Mouse (Mus musculus) stomach, postnatal 0 days (tissue): ENCODE measurements around the gene Ptprt. TPM values are rescaled to one million over a fixed set of nuclear protein-coding genes. Genes with fewer than 3 reads are reported as not detected.

Experiments used
- ATAC-seq: fragments of 200-750 bp; cut with Nextera tagmentation; 2 replicates; pipeline ENCODE4 v1.8.0; 2017; ENCODE audit not compliant: low FRiP score, low TSS enrichment
- DNase-seq: peaks from one replicate; pipeline ENCODE4 v3.0.0-alpha.2; 2016; ENCODE audit warnings: low spot score
- H3K27ac ChIP-seq: fragments of 300-500 bp; sonication (generic); replicated peaks from 2 replicates; pipeline ENCODE4 v1.5.1; 2014; ENCODE audit warnings: mild to moderate bottlenecking, control low read depth
- H3K27me3 ChIP-seq: fragments of 300-500 bp; sonication (generic); 2 replicates; pipeline ENCODE4 v1.6.1; 2014; ENCODE audit warnings: low read length; ENCODE audit not compliant: control insufficient read depth, insufficient read depth
- H3K36me3 ChIP-seq: fragments of 300-500 bp; sonication (generic); 2 replicates; pipeline ENCODE4 v1.6.1; 2014; ENCODE audit warnings: low read length, mixed read lengths; ENCODE audit not compliant: control insufficient read depth, insufficient read depth
- H3K4me1 ChIP-seq: fragments of 300-500 bp; sonication (generic); replicated peaks from 2 replicates; pipeline ENCODE4 v1.6.1; 2014; ENCODE audit warnings: antibody characterized with exemption; ENCODE audit not compliant: control insufficient read depth, insufficient read depth
- H3K4me2 ChIP-seq: fragments of 300-500 bp; sonication (generic); replicated peaks from 2 replicates; pipeline ENCODE4 v1.6.1; 2014; ENCODE audit warnings: low read depth, mild to moderate bottlenecking, control low read depth, moderate library complexity
- H3K4me3 ChIP-seq: fragments of 300-500 bp; sonication (generic); 2 replicates; pipeline ENCODE4 v1.5.1; 2014; ENCODE audit warnings: low read depth, low read length, control low read depth
- H3K9ac ChIP-seq: fragments of 300-500 bp; sonication (generic); 2 replicates; pipeline ENCODE4 v1.6.1; 2014; ENCODE audit warnings: mild to moderate bottlenecking, low read length, control low read depth, mixed read lengths
- H3K9me3 ChIP-seq: fragments of 300-500 bp; sonication (generic); 2 replicates; pipeline ENCODE4 v1.6.1; 2016; ENCODE audit warnings: low read length; ENCODE audit not compliant: control insufficient read depth
- CTCF ChIP-seq: IDR thresholded peaks from 2 replicates; pipeline ENCODE4 v1.5.1; 2016; ENCODE audit warnings: antibody characterized with exemption, low read depth, mild to moderate bottlenecking, moderate library complexity
- EP300 ChIP-seq: optimal IDR thresholded peaks from 2 replicates; pipeline ENCODE3; 2016; ENCODE audit warnings: antibody characterized with exemption
- WGBS: fragments of 180-500 bp; shearing (Covaris S2); extraction: QIAGEN DNeasy Blood & Tissue Kit; methylation state at CpG from one replicate; pipeline ENCODE4 v1.1.7; 2014; 5-methylcytosine and 5-hydroxymethylcytosine counted together
- polyA plus RNA-seq: library from polyadenylated mRNA; unstranded; fragments of >200 nt; fragmentation: Nextera tagmentation; extraction: Ambion mirVana; gene quantifications from 2 replicates; pipeline ENCODE4 v1.2.1, GENCODE M21; 2015

Ptprt gene
- polyA plus RNA-seq, 1 experiment from 2014 or later = 0.89 TPM

DNA sequence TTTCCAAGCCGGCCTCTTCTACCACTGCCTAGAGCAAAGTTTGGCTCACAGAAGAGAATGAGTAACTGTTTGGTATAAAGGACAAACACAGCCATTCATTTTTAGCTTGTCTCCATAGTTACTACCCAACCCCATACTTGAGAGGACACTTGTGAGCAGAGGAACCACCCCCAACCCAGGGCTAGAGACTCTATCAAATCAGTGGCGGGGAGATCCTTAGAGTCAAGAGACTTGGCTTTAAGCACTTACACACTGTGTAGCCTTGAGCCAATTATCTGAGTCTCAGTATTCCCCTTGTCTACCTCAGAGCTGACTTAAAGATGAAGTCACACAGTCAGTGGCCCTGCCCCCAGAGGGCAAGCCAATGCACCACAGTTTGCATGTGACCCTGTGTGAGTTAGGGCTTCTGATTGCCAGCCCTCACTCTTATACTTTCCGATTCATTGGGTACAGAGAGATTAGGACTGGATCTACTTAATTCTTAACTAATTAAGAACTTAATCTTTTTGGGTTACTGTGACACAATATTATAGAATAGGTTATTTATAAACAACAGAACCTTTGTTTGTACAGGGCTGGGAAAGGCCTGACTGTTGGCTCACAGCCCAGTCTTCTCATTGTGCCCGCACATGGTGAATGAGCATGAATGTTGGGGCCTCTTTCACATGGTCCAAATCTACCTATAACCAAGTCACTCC, 529.2 kb downstream of the Ptprt start:
- no peaks in the 10 kb centered on the region for H3K36me3 ChIP-seq
- no peak overlapping the region for H3K4me3 ChIP-seq
- H3K27ac ChIP-seq = no peak overlapping the region
- H3K9ac ChIP-seq = no peak overlapping the region
- H3K4me2 ChIP-seq = no peak overlapping the region
- H3K9me3 ChIP-seq = no peaks in the 10 kb centered on the region
- no peaks in the 10 kb centered on the region for H3K27me3 ChIP-seq
- peak; percentile 35 for DNase-seq
- TF ChIP-seq CTCF = no peak
- no peak for TF ChIP-seq EP300
- peak; percentile 84 for ATAC-seq
- no peaks in the 10 kb centered on the region for H3K4me1 ChIP-seq
- 57% methylated on average over 4 of the region's 4 CpGs for WGBS

- no peak for TF ChIP-seq EP300
- no peak for TF ChIP-seq CTCF
- Histone ChIP-seq H3K9ac (no peak overlapping the region), H3K36me3 (no peaks in the 10 kb centered on the region), H3K4me1 (no peaks in the 10 kb centered on the region), H3K4me2 (no peak overlapping the region), H3K9me3 (no peaks in the 10 kb centered on the region), H3K27me3 (no peaks in the 10 kb centered on the region), H3K4me3 (no peak overlapping the region), H3K27ac (no peak overlapping the region)
- WGBS = 88% methylated on average over 1 of the region's 1 CpGs
- no peak for ATAC-seq
- no peak for DNase-seq
Measured at GRCm38 (mm10) chr2:162129896-162130295, 531.1 kb downstream of the Ptprt start.

DNA sequence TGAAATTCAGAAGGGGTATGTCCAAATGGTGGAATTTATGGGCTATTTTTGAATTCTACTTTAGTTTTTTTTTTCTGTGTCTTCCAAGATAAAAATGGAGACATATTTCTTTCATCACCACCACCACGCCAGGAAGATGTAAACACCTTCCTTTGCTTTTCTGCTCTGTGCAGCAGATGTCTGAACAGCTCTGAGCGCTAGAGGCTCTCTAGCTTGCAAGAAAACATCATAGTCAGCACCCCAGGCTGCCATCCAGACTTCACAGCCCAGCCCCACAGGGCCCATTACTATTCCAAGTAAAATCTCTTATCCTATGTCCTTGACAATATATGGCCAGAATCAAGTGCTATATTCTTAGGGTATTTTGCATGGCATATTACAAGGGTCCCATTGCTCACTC, 542.9 kb downstream of the Ptprt start:
- ATAC-seq (no peak), DNase-seq (no peak)
- Histone ChIP-seq H3K36me3 (no peaks in the 10 kb centered on the region), H3K27ac (no peak overlapping the region), H3K9me3 (no peaks in the 10 kb centered on the region), H3K4me1 (no peaks in the 10 kb centered on the region), H3K9ac (no peak overlapping the region), H3K4me3 (no peak overlapping the region), H3K4me2 (no peak overlapping the region), H3K27me3 (no peaks in the 10 kb centered on the region)
- 55% methylated on average over 2 of the region's 2 CpGs for WGBS
- TF ChIP-seq CTCF = no peak
- TF ChIP-seq EP300 = no peak

- H3K4me3 ChIP-seq = no peak overlapping the region
- H3K27ac ChIP-seq = no peak overlapping the region
- TF ChIP-seq CTCF (no peak), EP300 (no peak)
- no peak overlapping the region for H3K9ac ChIP-seq
- 84% methylated on average over 3 of the region's 3 CpGs for WGBS
- no peaks in the 10 kb centered on the region for H3K36me3 ChIP-seq
- ATAC-seq = no peak
- no peak for DNase-seq
- no peaks in the 10 kb centered on the region for H3K4me1 ChIP-seq
- H3K4me2 ChIP-seq = no peak overlapping the region
- H3K9me3 ChIP-seq = no peaks in the 10 kb centered on the region
- H3K27me3 ChIP-seq = no peaks in the 10 kb centered on the region
Measured at GRCm38 (mm10) chr2:162082391-162082790, 578.6 kb downstream of the Ptprt start.

- Histone ChIP-seq H3K27me3 (no peaks in the 10 kb centered on the region), H3K4me3 (no peak overlapping the region), H3K4me1 (no peaks in the 10 kb centered on the region), H3K27ac (no peak overlapping the region), H3K36me3 (no peaks in the 10 kb centered on the region), H3K9me3 (no peaks in the 10 kb centered on the region), H3K9ac (no peak overlapping the region), H3K4me2 (no peak overlapping the region)
- WGBS = 87% methylated on average over 1 of the region's 1 CpGs
- TF ChIP-seq CTCF (no peak), EP300 (no peak)
- DNase-seq (no peak), ATAC-seq (no peak)
Measured at GRCm38 (mm10) chr2:162080717-162081398, 580.1 kb downstream of the Ptprt start.
